Mouse (Mus musculus) CH12.LX (cell line): ENCODE measurements around the gene Nod2. TPM values are rescaled to one million over a fixed set of nuclear protein-coding genes. Genes with fewer than 3 reads are reported as not detected.

Source experiments
- DNase-seq: peaks from one replicate; pipeline ENCODE4 v3.0.0-alpha.2; 2013; ENCODE audit errors: extremely low read depth
- H3K27ac ChIP-seq: 2 replicates; pipeline ENCODE4 v1.5.1; 2012; ENCODE audit warnings: low read depth, mild to moderate bottlenecking, control low read depth, moderate library complexity; ENCODE audit not compliant: insufficient read depth
- H3K27me3 ChIP-seq: replicated peaks from 2 replicates; pipeline ENCODE3; 2012; ENCODE audit warnings: inconsistent platforms
- H3K36me3 ChIP-seq, 2 experiments: replicated peaks in 1 of 2; 2 replicates each; pipeline versions ENCODE3 to v1.6.1; 2012; ENCODE audit warnings: inconsistent platforms in 1 of 2, low read length in 1 of 2, mild to moderate bottlenecking in 1 of 2, mixed read lengths in 1 of 2, moderate library complexity in 1 of 2; ENCODE audit not compliant: control insufficient read depth in 1 of 2, insufficient read depth in 1 of 2
- H3K4me1 ChIP-seq, 2 experiments: 2 replicates each; pipeline ENCODE4 v1.6.1; 2012; ENCODE audit warnings: inconsistent platforms in 1 of 2, moderate library complexity in 1 of 2; ENCODE audit not compliant: insufficient read depth in 2 of 2, control insufficient read depth in 1 of 2
- H3K4me2 ChIP-seq: 2 replicates; pipeline ENCODE4 v1.6.1; 2012; ENCODE audit warnings: low read depth, mild to moderate bottlenecking, control low read depth; ENCODE audit not compliant: poor library complexity, insufficient read depth, severe bottlenecking
- H3K4me3 ChIP-seq, 3 experiments: fragments of 150-350 bp in 1 of 3; sonication (generic) in 1 of 3; replicated peaks in 1 of 3; 2 replicates each; pipeline versions ENCODE3 to v1.5.1; 2011 to 2012; ENCODE audit warnings: low read depth in 2 of 3, low read length in 2 of 3, mild to moderate bottlenecking in 2 of 3, moderate library complexity in 2 of 3, control low read depth in 1 of 3, improper control_type of control experiment in 1 of 3, inconsistent platforms in 1 of 3, mixed read lengths in 1 of 3; ENCODE audit not compliant: poor library complexity in 1 of 3
- H3K79me2 ChIP-seq: replicated peaks from 2 replicates; pipeline ENCODE4 v1.6.1; 2012; ENCODE audit warnings: mild to moderate bottlenecking, moderate library complexity; ENCODE audit not compliant: control insufficient read depth, poor library complexity, insufficient read depth, severe bottlenecking; ENCODE audit errors: extremely low read depth
- H3K9ac ChIP-seq: 2 replicates; pipeline ENCODE4 v1.6.1; 2012; ENCODE audit warnings: low read depth, mild to moderate bottlenecking, control low read depth, moderate library complexity; ENCODE audit not compliant: insufficient read depth
- H3K9me3 ChIP-seq: replicated peaks from 2 replicates; pipeline ENCODE3; 2012; ENCODE audit warnings: low read length, inconsistent platforms, mixed read lengths
- CHD2 ChIP-seq: IDR thresholded peaks from 2 replicates; pipeline ENCODE4 v1.6.1; 2011; ENCODE audit warnings: low read length, improper control_type of control experiment
- E2F4 ChIP-seq: IDR thresholded peaks from 2 replicates; pipeline ENCODE4 v1.6.1; 2011; ENCODE audit warnings: low read depth, low read length, improper control_type of control experiment; ENCODE audit not compliant: insufficient replicate concordance
- ELF1 ChIP-seq: IDR thresholded peaks from 2 replicates; pipeline ENCODE4 v1.6.1; 2014; ENCODE audit warnings: low read depth, mild to moderate bottlenecking, inconsistent platforms, low read length, improper control_type of control experiment
- ETS1 ChIP-seq: conservative IDR thresholded peaks from 2 replicates; pipeline ENCODE4 v1.6.1; 2012; ENCODE audit warnings: low read depth, mild to moderate bottlenecking, inconsistent platforms, low read length, improper control_type of control experiment, moderate library complexity
- GABPA ChIP-seq: IDR thresholded peaks from 2 replicates; pipeline ENCODE4 v1.6.1; 2012; ENCODE audit warnings: low read depth, low read length, improper control_type of control experiment, inconsistent platforms; ENCODE audit not compliant: insufficient replicate concordance
- HCFC1 ChIP-seq: IDR thresholded peaks from 2 replicates; pipeline ENCODE4 v1.6.1; 2012; ENCODE audit warnings: low read depth, mild to moderate bottlenecking, inconsistent platforms, low read length, improper control_type of control experiment
- IRF4 ChIP-seq: IDR thresholded peaks from 2 replicates; pipeline ENCODE4 v1.6.1; 2014; ENCODE audit warnings: low read depth, mild to moderate bottlenecking, inconsistent platforms, low read length, improper control_type of control experiment
- MAFK ChIP-seq: IDR thresholded peaks from 2 replicates; pipeline ENCODE4 v1.6.1; 2011; ENCODE audit warnings: low read length, improper control_type of control experiment; ENCODE audit not compliant: insufficient replicate concordance
- MAZ ChIP-seq: IDR thresholded peaks from 2 replicates; pipeline ENCODE4 v1.6.1; 2012; ENCODE audit warnings: low read depth, mild to moderate bottlenecking, inconsistent platforms, low read length, improper control_type of control experiment, moderate library complexity
- MEF2A ChIP-seq: IDR thresholded peaks from 2 replicates; pipeline ENCODE4 v1.6.1; 2014; ENCODE audit warnings: low read depth, mild to moderate bottlenecking, inconsistent platforms, low read length, improper control_type of control experiment, borderline replicate concordance
- MYC ChIP-seq: IDR thresholded peaks from 2 replicates; pipeline ENCODE4 v1.6.1; 2011; ENCODE audit warnings: low read depth, mild to moderate bottlenecking, improper control_type of control experiment, low read length
- PAX5 ChIP-seq: IDR thresholded peaks from 2 replicates; pipeline ENCODE4 v1.6.1; 2012; ENCODE audit warnings: low read length, inconsistent platforms, mixed read lengths
- POLR2AphosphoS2 ChIP-seq: IDR thresholded peaks from 2 replicates; pipeline ENCODE4 v1.6.1; 2011; ENCODE audit warnings: low read depth, low read length, improper control_type of control experiment
- RAD21 ChIP-seq: IDR thresholded peaks from 2 replicates; pipeline ENCODE4 v1.6.1; 2011; ENCODE audit warnings: low read depth, mild to moderate bottlenecking, low read length, improper control_type of control experiment, moderate library complexity
- RCOR1 ChIP-seq: conservative IDR thresholded peaks from 2 replicates; pipeline ENCODE4 v1.6.1; 2012; ENCODE audit warnings: low read depth, mild to moderate bottlenecking, inconsistent platforms, low read length, improper control_type of control experiment
- SMC3 ChIP-seq: IDR thresholded peaks from 2 replicates; pipeline ENCODE4 v1.6.1; 2011; ENCODE audit warnings: low read depth, low read length, improper control_type of control experiment
- USF1 ChIP-seq: IDR thresholded peaks from 2 replicates; pipeline ENCODE4 v1.6.1; 2014; ENCODE audit warnings: low read depth, mild to moderate bottlenecking, inconsistent platforms, low read length, improper control_type of control experiment
- USF2 ChIP-seq: conservative IDR thresholded peaks from 2 replicates; pipeline ENCODE4 v1.6.1; 2011; ENCODE audit warnings: low read depth, low read length, improper control_type of control experiment
- dilution Hi-C: fragments of 300-500 bp; cut with MboI; formaldehyde crosslinking; loops from 2 replicates; pipeline ENCODE4 v1.14.3; 2020; ENCODE audit warnings: low sequenced_read_pairs; ENCODE audit not compliant: extremely low pct_unique_long_range_greater_than_20kb, extremely low pct_ligation_motif_present
- in situ Hi-C: fragments of 300-500 bp; cut with MboI; formaldehyde crosslinking; loops from 3 replicates; pipeline ENCODE4 v1.14.3; 2019; ENCODE audit warnings: low sequenced_read_pairs, low pct_ligation_motif_present, low pct_unique_long_range_greater_than_20kb, mixed read lengths
- polyA plus RNA-seq: library from polyadenylated mRNA; unstranded; fragments of >175 nt; gene quantifications from 2 replicates; pipeline ENCODE4 v1.2.1, GENCODE M21; 2012; ENCODE audit warnings: low read depth; ENCODE audit not compliant: insufficient read length
- total RNA-seq, 2 experiments: library from RNA; depleted of rRNA; stranded (reverse); fragments of 300-350 nt in 1 of 2; fragments of >200 nt in 1 of 2; gene quantifications; 2 replicates each; pipeline ENCODE4 v1.2.3; 2012 to 2014

The Nod2 gene
- total and polyA plus RNA-seq, 3 experiments = 4.3 to 10.9 (median 7.5) TPM

DNA sequence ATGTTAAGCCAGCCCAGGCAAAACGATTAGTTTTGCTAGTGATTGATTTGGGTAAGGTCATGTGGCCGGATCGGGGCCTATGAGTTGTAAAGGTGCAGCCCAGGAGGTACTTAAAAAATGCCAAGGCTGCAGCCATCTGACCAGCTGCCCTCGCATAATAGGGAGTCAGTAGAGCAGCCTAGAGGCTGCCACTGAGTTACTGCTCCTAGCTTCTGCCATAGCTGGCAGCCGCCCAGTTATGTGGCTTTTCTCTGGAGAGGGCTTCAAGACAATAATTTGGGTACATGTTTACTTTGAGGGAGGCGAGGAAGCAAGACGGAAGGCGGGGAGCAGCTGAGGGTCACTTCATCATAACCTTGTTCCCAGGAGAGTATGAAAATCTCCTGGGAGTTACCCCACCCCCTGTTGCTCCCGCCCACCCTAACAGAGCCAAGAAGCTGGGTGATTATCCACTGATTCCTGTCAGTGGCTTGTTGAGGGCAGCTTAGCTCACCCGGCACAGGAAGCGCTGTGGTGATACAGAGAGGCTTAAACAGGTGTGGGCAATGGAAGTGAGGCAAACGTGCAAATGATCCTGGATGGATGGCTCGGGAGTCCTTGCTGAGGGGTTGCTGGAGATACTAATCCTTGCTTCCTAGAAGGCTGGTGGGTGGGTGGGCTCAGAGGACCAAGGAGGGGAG lies 41.6 kb upstream of the Nod2 start:
- Histone ChIP-seq H3K27ac (no peak overlapping the region), H3K36me3 (no peaks in the 10 kb centered on the region), H3K9ac (no peak overlapping the region), H3K79me2 (no peaks in the 10 kb centered on the region), H3K4me2 (no peak overlapping the region), H3K9me3 (peaks cover 8% of the 10 kb centered on the region), H3K4me1 (peaks cover 2 to 31% of the 10 kb centered on the region in 2 experiments; a peak in 2 of 4 replicates)
- DNase-seq = no peak
- TF ChIP-seq USF2 (no peak), POLR2AphosphoS2 (no peak), RAD21 (no peak), USF1 (no peak)
- TF ChIP-seq, all 38 proteins: peak for 0
- in situ Hi-C loops = loop anchor here (25.0 kb wide), 1 partner anchor 343 kb away; the partner anchor contains the start of gene Adcy7
- Histone ChIP-seq H3K4me3 (no peak overlapping the region), H3K27me3 (no peaks in the 10 kb centered on the region)
- dilution Hi-C loops = no loop called here

DNA sequence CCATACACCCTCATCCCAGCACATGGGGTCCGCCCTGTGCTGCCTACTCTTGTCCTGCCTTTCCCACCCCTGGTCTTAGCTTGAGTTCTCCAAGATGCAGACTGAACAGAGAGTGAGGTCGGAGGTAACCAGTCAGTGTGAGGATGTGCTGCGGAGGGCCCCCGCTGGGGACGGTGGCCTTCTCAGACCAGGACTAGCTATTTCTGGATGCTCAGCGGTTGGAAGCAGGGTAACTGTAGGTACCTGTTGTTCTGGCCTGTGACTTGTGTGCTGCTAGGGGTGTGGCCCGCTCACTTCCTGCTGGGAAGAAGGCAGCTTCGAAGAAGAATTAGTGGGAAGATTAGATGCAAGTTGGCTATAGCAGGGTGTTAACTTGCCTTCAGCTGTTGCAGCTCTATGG lies 38.1 kb upstream of the Nod2 start:
- no peak overlapping the region for H3K4me3 ChIP-seq
- DNase-seq = no peak
- H3K27ac ChIP-seq = no peak overlapping the region
- no peaks in the 10 kb centered on the region for H3K27me3 ChIP-seq
- no peak overlapping the region for H3K4me2 ChIP-seq
- dilution Hi-C loops = no loop called here
- H3K36me3 ChIP-seq = no peaks in the 10 kb centered on the region
- in situ Hi-C loops = loop anchor here (25.0 kb wide), 1 partner anchor 347 kb away; the partner anchor contains the start of gene Adcy7
- H3K9ac ChIP-seq = no peak overlapping the region
- no peaks in the 10 kb centered on the region for H3K79me2 ChIP-seq
- H3K9me3 ChIP-seq = no peaks in the 10 kb centered on the region
- H3K4me1 ChIP-seq = peaks cover 2 to 31% of the 10 kb centered on the region in 2 experiments; a peak in 2 of 4 replicates
- TF ChIP-seq IRF4 (no peak), MEF2A (no peak), USF1 (no peak), E2F4 (no peak), MYC (no peak), MAZ (no peak), RAD21 (no peak), HCFC1 (no peak), PAX5 (no peak), RCOR1 (no peak), ELF1 (no peak), SMC3 (no peak), CHD2 (no peak), ETS1 (no peak), GABPA (no peak), MAFK (no peak)
- TF ChIP-seq, all 38 proteins: peak for 0
